Mouse (Mus musculus) MEL (cell line): ENCODE results near the gene Syk. TPM values are rescaled to one million over a fixed set of nuclear protein-coding genes. Genes with fewer than 3 reads are reported as not detected.

Source experiments
- DNase-seq: peaks from one replicate; pipeline ENCODE4 v3.0.0; 2011; ENCODE audit warnings: low read depth, low spot score
- H3K27ac ChIP-seq: 2 replicates; pipeline ENCODE4 v1.5.1; 2012; ENCODE audit warnings: low read depth, mild to moderate bottlenecking, control low read depth, low read length, moderate library complexity; ENCODE audit not compliant: control insufficient read depth
- H3K27me3 ChIP-seq, 2 experiments: fragments of 150-350 bp in 1 of 2; sonication (generic) in 1 of 2; 2 replicates each; pipeline ENCODE4 v1.6.1; 2012; ENCODE audit warnings: low read length in 2 of 2, mild to moderate bottlenecking in 2 of 2, improper control_type of control experiment in 1 of 2, moderate library complexity in 1 of 2; ENCODE audit not compliant: insufficient read depth in 2 of 2, control insufficient read depth in 1 of 2
- H3K36me3 ChIP-seq, 2 experiments: 2 replicates each; pipeline ENCODE4 v1.6.1; 2012 to 2014; ENCODE audit warnings: low read length in 2 of 2, improper control_type of control experiment in 1 of 2, inconsistent platforms in 1 of 2, mild to moderate bottlenecking in 1 of 2; ENCODE audit not compliant: insufficient read depth in 2 of 2, control insufficient read depth in 1 of 2
- H3K4me1 ChIP-seq, 2 experiments: fragments of 150-350 bp in 1 of 2; sonication (generic) in 1 of 2; 2 replicates each; pipeline ENCODE4 v1.6.1; 2012; ENCODE audit warnings: low read length in 2 of 2, improper control_type of control experiment in 1 of 2, mild to moderate bottlenecking in 1 of 2; ENCODE audit not compliant: insufficient read depth in 2 of 2, control insufficient read depth in 1 of 2
- H3K4me3 ChIP-seq, 2 experiments: fragments of 150-350 bp in 1 of 2; sonication (generic) in 1 of 2; 2 replicates each; pipeline ENCODE4 v1.5.1; 2012; ENCODE audit warnings: low read depth in 2 of 2, low read length in 2 of 2, mild to moderate bottlenecking in 2 of 2, moderate library complexity in 2 of 2, control low read depth in 1 of 2, improper control_type of control experiment in 1 of 2; ENCODE audit not compliant: control insufficient read depth in 1 of 2, insufficient read depth in 1 of 2
- H3K79me2 ChIP-seq: 2 replicates; pipeline ENCODE4 v1.6.1; 2012; ENCODE audit warnings: mild to moderate bottlenecking, low read length, moderate library complexity; ENCODE audit not compliant: control insufficient read depth, poor library complexity, insufficient read depth
- H3K9ac ChIP-seq: 2 replicates; pipeline ENCODE4 v1.6.1; 2012; ENCODE audit warnings: low read depth, mild to moderate bottlenecking, control low read depth, low read length, moderate library complexity; ENCODE audit not compliant: control insufficient read depth, poor library complexity, severe bottlenecking
- H3K9me3 ChIP-seq: fragments of 150-350 bp; sonication (generic); replicated peaks from 2 replicates; pipeline ENCODE4 v1.6.1; 2012; ENCODE audit warnings: mild to moderate bottlenecking, low read length, improper control_type of control experiment, moderate library complexity; ENCODE audit not compliant: insufficient read depth
- BHLHE40 ChIP-seq: IDR thresholded peaks from 2 replicates; pipeline ENCODE4 v1.6.1; 2012; ENCODE audit warnings: low read depth, mild to moderate bottlenecking, inconsistent platforms, low read length, improper control_type of control experiment, borderline replicate concordance
- E2F4 ChIP-seq: IDR thresholded peaks from 2 replicates; pipeline ENCODE4 v1.6.1; 2011; ENCODE audit warnings: low read depth, low read length, improper control_type of control experiment, borderline replicate concordance
- EP300 ChIP-seq, 2 experiments: IDR thresholded peaks; 2 replicates each; pipeline ENCODE4 v1.6.1; 2011; ENCODE audit warnings: improper control_type of control experiment in 2 of 2, low read length in 2 of 2, low read depth in 1 of 2, mild to moderate bottlenecking in 1 of 2
- ETS1 ChIP-seq: IDR thresholded peaks from 2 replicates; pipeline ENCODE4 v1.6.1; 2012; ENCODE audit warnings: low read depth, mild to moderate bottlenecking, inconsistent platforms, low read length, improper control_type of control experiment, moderate library complexity
- HCFC1 ChIP-seq: IDR thresholded peaks from 2 replicates; pipeline ENCODE4 v1.6.1; 2012; ENCODE audit warnings: low read depth, mild to moderate bottlenecking, inconsistent platforms, low read length, improper control_type of control experiment, moderate library complexity
- MAZ ChIP-seq: IDR thresholded peaks from 2 replicates; pipeline ENCODE4 v1.6.1; 2012; ENCODE audit warnings: low read depth, mild to moderate bottlenecking, inconsistent platforms, low read length, improper control_type of control experiment
- MYB ChIP-seq: IDR thresholded peaks from 2 replicates; pipeline ENCODE4 v1.6.1; 2011; ENCODE audit warnings: mild to moderate bottlenecking, low read depth, low read length, improper control_type of control experiment
- NELFE ChIP-seq: IDR thresholded peaks from 2 replicates; pipeline ENCODE4 v1.6.1; 2011; ENCODE audit warnings: low read depth, low read length, improper control_type of control experiment
- NRF1 ChIP-seq: IDR thresholded peaks from 2 replicates; pipeline ENCODE4 v1.6.1; 2014; ENCODE audit warnings: low read depth, mild to moderate bottlenecking, inconsistent platforms, low read length, improper control_type of control experiment, moderate library complexity; ENCODE audit not compliant: poor library complexity, insufficient read depth, severe bottlenecking
- POLR2AphosphoS5 ChIP-seq: IDR thresholded peaks from 2 replicates; pipeline ENCODE4 v1.6.1; 2012; ENCODE audit warnings: low read depth, borderline replicate concordance, mild to moderate bottlenecking, inconsistent platforms, low read length, moderate library complexity, mixed read lengths
- RAD21 ChIP-seq: IDR thresholded peaks from 2 replicates; pipeline ENCODE4 v1.6.1; 2011; ENCODE audit warnings: mild to moderate bottlenecking, low read depth, low read length, improper control_type of control experiment
- SIN3A ChIP-seq: IDR thresholded peaks from 2 replicates; pipeline ENCODE4 v1.6.1; 2012; ENCODE audit warnings: low read length, improper control_type of control experiment, inconsistent platforms
- SMC3 ChIP-seq: IDR thresholded peaks from 2 replicates; pipeline ENCODE4 v1.6.1; 2011; ENCODE audit warnings: low read depth, low read length, improper control_type of control experiment
- TAL1 ChIP-seq: IDR thresholded peaks from 2 replicates; pipeline ENCODE4 v1.6.1; 2012; ENCODE audit warnings: mild to moderate bottlenecking, inconsistent platforms, low read length, moderate library complexity, mixed read lengths
- UBTF ChIP-seq: IDR thresholded peaks from 2 replicates; pipeline ENCODE4 v1.6.1; 2012; ENCODE audit warnings: low read depth, mild to moderate bottlenecking, inconsistent platforms, low read length, improper control_type of control experiment, moderate library complexity, borderline replicate concordance; ENCODE audit not compliant: insufficient read depth
- ZC3H11A ChIP-seq: IDR thresholded peaks from 2 replicates; pipeline ENCODE4 v1.6.1; 2012; ENCODE audit warnings: low read depth, mild to moderate bottlenecking, inconsistent platforms, low read length, improper control_type of control experiment
- polyA plus RNA-seq, 2 experiments: library from polyadenylated mRNA; stranded (reverse) in 1 of 2; unstranded in 1 of 2; fragments of >175 nt in 1 of 2; fragments of >200 nt in 1 of 2; gene quantifications; 2 replicates each; pipeline versions ENCODE4 v1.2.1 to v1.2.4; 2012; ENCODE audit warnings: low replicate concordance in 2 of 2, low read depth in 1 of 2; ENCODE audit not compliant: insufficient read length in 2 of 2, insufficient read depth in 1 of 2, missing spikeins in 1 of 2
- total RNA-seq: library from RNA; depleted of rRNA; stranded (reverse); fragments of 300-350 nt; gene quantifications from 2 replicates; pipeline ENCODE4 v1.2.3, GENCODE M21; 2012

Syk gene
- total and polyA plus RNA-seq, 3 experiments: 14.4 to 23.8 TPM; not detected in 1

- TF ChIP-seq SMC3 (no peak), UBTF (no peak), NRF1 (no peak), MAZ (no peak), TAL1 (no peak), ETS1 (no peak), MYB (no peak), SIN3A (no peak), EP300 (IDR thresholded peaks at IDR 0.05; ENCODE audit: low read depth in 1 of 2, low read length in 2 of 2) (no peak), HCFC1 (no peak), BHLHE40 (no peak), E2F4 (no peak), ZC3H11A (no peak), RAD21 (no peak)
- no peaks in the 10 kb centered on the region for H3K9me3 ChIP-seq
- no peaks in the 10 kb centered on the region for H3K36me3 ChIP-seq
Measured at GRCm38 (mm10) chr13:52647996-52648712, 65.2 kb downstream of the Syk start.

GRCm38 (mm10) chr13:52649791-52650418 lies 66.9 kb downstream of the Syk start:
- H3K4me1 ChIP-seq: no peaks in the 10 kb centered on the region
- no peak overlapping the region for H3K9ac ChIP-seq
- TF ChIP-seq NELFE (no peak), POLR2AphosphoS5 (peak; percentile 75; the same call in 1 of the 2 replicates), ZC3H11A (no peak)
- H3K9me3 ChIP-seq: no peaks in the 10 kb centered on the region
- DNase-seq: no peak
- H3K36me3 ChIP-seq: no peaks in the 10 kb centered on the region
- H3K79me2 ChIP-seq: no peaks in the 10 kb centered on the region
- H3K27ac ChIP-seq: no peak overlapping the region
- no peaks in the 10 kb centered on the region; a peak in 1 of 4 replicates for H3K27me3 ChIP-seq
- H3K4me3 ChIP-seq: no peak overlapping the region

More at GRCm38 (mm10) chr13:52647996-52648712, 65.2 kb downstream of the Syk start:
- H3K27ac ChIP-seq: no peak overlapping the region
- H3K9ac ChIP-seq: no peak overlapping the region
- no peak overlapping the region for H3K4me3 ChIP-seq
- no peak for DNase-seq
- no peaks in the 10 kb centered on the region for H3K27me3 ChIP-seq
- no peaks in the 10 kb centered on the region for H3K79me2 ChIP-seq
- H3K4me1 ChIP-seq: no peaks in the 10 kb centered on the region
